Mouse (Mus musculus): Measurements from ENCODE around the gene Defb28. TPM values are rescaled to one million over a fixed set of nuclear protein-coding genes. Genes with fewer than 3 reads are reported as not detected.

Defb28 gene
- polyA plus RNA-seq (2015; fragmentation: Nextera tagmentation; extraction: Ambion mirVana): not detected in 2 replicates

DNA sequence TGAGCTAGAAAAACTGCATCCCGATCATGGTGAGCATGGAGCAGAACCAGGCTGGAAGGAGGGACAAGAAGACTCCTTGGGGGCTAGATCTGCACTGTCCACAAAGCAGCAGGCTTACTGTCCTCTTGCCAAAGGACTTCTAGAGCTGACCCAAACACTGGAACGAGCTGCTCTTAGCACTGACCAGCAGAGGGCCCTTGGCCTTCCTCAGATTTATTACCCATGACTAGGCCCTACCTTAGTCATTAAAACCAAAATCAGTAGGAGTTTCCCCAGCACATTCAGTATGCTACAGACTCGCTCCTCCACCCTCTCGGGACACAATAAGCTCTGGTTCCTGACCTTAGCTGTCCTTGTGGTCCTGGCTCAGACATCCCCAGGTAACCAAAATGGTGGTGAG lies at the start of gene Defb28:
Gene Defb28, plus strand, starts transcription at position 275 of the 400 bp plus-strand sequence.
- H3K4me1 ChIP-seq (replicated peaks): no peaks in the 10 kb centered on the region
- no peak for ATAC-seq (ENCODE audit: low FRiP score)
- H3K4me2 ChIP-seq: no peak within 1 kb of the TSS
- 84% methylated on average over 4 of the region's 4 CpGs for WGBS
- no peak within 1 kb of the TSS for H3K4me3 ChIP-seq
- no peaks in the 10 kb centered on the region for H3K36me3 ChIP-seq
- H3K27ac ChIP-seq: no peak within 1 kb of the TSS
- H3K27me3 ChIP-seq: no peaks in the 10 kb centered on the region
- no peaks in the 10 kb centered on the region for H3K9me3 ChIP-seq
- no peak within 1 kb of the TSS for H3K9ac ChIP-seq

DNA sequence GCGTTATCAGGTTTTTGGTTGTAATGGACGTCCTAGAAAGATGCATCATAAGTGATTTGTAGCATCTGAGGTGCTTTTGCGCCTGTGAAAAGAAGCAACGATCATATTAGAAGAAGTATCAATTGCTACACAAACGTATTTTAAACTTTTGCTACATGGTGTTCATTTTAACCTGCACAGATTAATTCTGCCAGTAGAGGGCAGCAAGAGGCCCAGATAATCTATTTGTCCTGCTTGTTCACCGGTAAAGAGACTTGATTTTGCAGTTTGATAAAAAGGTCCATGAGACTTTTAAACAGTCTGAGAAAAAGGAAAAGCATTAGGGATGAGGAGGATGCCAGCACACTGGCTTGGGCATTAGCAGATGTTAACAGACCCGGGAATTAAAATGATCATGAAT lies 47.1 kb upstream of the Defb28 start:
- WGBS: 33% methylated on average over 7 of the region's 7 CpGs
- no peaks in the 10 kb centered on the region for H3K9me3 ChIP-seq
- no peaks in the 10 kb centered on the region for H3K4me1 ChIP-seq (replicated peaks)
- no peak overlapping the region for H3K27ac ChIP-seq
- no peak overlapping the region for H3K9ac ChIP-seq
- no peaks in the 10 kb centered on the region for H3K36me3 ChIP-seq
- 0 out of 2 replicates have a peak, but pooled peaks cover 3% of the 10 kb centered on the region for H3K27me3 ChIP-seq
- no peak for ATAC-seq (ENCODE audit: low FRiP score)
- no peak overlapping the region for H3K4me2 ChIP-seq
- H3K4me3 ChIP-seq: no peak overlapping the region

DNA sequence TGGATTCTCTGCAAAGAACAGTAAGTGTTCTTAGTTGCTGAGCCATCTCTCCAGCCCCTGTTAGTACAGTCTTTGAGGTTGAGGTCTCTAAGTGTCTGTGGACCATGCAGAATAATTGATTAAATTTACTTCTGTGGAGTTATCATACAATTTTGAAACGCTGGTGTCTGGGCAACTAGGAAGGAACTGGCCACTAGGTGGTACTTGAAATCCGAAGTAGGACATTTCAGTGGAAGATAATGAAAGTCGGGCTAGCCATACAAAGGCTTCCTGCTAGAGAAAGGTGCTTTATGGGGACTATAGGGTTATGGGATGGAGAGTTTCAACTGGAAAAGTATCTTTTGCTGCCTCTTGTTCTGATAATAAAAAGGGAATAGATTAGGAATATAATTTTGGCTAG lies 45.6 kb upstream of the Defb28 start:
- Histone ChIP-seq H3K27me3 (0 out of 2 replicates have a peak, but pooled peaks cover 3% of the 10 kb centered on the region), H3K4me2 (no peak overlapping the region), H3K9me3 (no peaks in the 10 kb centered on the region), H3K4me3 (no peak overlapping the region), H3K4me1 (replicated peaks) (no peaks in the 10 kb centered on the region), H3K27ac (no peak overlapping the region), H3K9ac (no peak overlapping the region), H3K36me3 (no peaks in the 10 kb centered on the region)
- no peak for ATAC-seq (ENCODE audit: low FRiP score)
- 28% methylated on average over 3 of the region's 3 CpGs for WGBS

DNA sequence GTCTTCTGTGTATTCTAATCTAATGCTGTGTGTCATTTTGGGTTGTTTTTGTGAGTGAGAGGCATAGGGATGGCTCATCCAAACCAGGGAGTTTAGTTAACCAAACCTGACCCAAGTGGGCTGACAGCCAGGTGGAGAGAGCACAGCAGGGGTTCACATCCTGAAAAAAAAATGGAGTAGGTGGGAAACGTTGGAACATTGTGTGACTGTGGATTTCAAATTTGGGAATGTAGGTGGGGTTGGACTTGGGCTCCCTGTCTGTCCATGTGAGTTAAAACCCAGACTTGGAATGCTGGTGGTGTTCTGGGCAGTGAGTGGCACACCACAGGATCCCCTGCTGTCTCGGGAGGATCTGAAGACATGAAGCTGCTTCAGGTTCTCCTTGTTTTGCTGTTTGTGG lies 41.3 kb upstream of the Defb28 start, which contains the start of gene Defb20:
Gene Defb20, plus strand, starts transcription at position 301 of the 400 bp plus-strand sequence.
- Histone ChIP-seq H3K9me3 (no peaks in the 10 kb centered on the region), H3K4me1 (replicated peaks) (no peaks in the 10 kb centered on the region), H3K27ac (no peak within 1 kb of the TSS), H3K4me2 (no peak within 1 kb of the TSS), H3K9ac (no peak within 1 kb of the TSS), H3K4me3 (no peak within 1 kb of the TSS), H3K27me3 (no peaks in the 10 kb centered on the region), H3K36me3 (no peaks in the 10 kb centered on the region)
- no peak for ATAC-seq (ENCODE audit: low FRiP score)
- 71% methylated on average over 2 of the region's 2 CpGs for WGBS

DNA sequence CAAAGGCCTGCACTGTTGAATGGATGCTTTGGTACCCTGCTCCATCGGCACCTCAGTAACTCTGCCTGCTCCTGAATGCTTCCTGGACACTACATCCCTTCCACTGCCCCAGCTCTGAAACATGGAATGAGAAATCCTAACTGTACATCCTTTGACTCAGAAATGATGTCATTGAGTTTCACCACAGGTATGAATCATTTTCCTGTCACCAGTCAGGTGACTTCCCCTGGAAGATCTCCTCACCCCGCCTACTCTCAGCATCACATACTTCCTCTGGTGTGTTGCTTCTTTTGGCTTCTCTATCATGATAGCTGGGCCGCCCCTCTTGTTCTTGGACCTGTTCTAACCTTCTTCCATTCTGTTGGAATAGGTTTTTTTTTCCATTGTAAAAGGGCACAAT lies 37.2 kb upstream of the Defb28 start:
- Histone ChIP-seq H3K9me3 (no peaks in the 10 kb centered on the region), H3K27ac (no peak overlapping the region), H3K4me3 (no peak overlapping the region), H3K4me2 (no peak overlapping the region), H3K27me3 (no peaks in the 10 kb centered on the region), H3K4me1 (replicated peaks) (no peaks in the 10 kb centered on the region), H3K36me3 (no peaks in the 10 kb centered on the region), H3K9ac (no peak overlapping the region)
- 85% methylated on average over 3 of the region's 3 CpGs for WGBS
- ATAC-seq (ENCODE audit: low FRiP score): no peak

DNA sequence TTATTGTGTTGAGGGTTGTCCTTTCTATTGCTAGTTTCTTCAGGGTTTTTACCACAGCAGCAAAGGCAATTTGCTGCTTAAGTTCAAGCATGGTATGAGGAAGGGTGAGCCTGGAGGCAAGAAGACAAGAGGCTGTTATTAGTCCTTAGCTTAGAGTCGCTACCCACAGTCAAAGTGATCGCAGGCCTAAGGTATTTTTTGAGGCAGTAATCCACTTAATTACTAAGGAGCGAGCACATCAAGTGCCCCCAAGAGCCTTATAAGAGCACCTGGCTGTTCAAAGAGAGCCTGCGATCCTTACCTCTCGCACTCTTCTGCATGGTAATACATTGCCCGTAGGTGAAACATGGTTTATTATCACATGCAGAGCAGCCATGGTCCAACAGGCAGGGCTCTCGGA lies 36.3 kb upstream of the Defb28 start:
- H3K4me3 ChIP-seq: no peak overlapping the region
- no peaks in the 10 kb centered on the region for H3K27me3 ChIP-seq
- no peak overlapping the region for H3K9ac ChIP-seq
- no peak overlapping the region for H3K27ac ChIP-seq
- WGBS: 88% methylated on average over 7 of the region's 7 CpGs
- H3K4me2 ChIP-seq: no peak overlapping the region
- no peaks in the 10 kb centered on the region for H3K4me1 ChIP-seq (replicated peaks)
- no peaks in the 10 kb centered on the region for H3K9me3 ChIP-seq
- ATAC-seq (ENCODE audit: low FRiP score): no peak
- H3K36me3 ChIP-seq: no peaks in the 10 kb centered on the region

DNA sequence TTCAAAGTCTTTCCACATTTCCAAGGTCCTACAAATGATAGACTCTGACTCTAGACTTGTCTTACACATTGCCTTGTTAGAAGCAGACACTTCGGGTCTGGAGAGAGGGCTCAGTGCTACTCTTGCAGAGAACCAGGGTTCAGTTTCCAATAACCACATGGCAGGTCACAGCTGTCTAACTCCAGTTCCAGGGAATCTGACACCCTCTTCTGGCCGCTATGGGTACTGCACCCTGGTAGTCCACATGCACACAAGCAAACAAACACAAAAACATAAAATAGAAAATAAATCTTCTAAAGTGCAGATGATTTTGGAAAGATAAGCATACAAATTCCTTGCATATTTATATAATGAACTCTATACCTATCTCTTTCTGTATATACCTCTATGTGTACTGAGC lies 31.0 kb upstream of the Defb28 start:
- Histone ChIP-seq H3K9ac (no peak overlapping the region), H3K36me3 (no peaks in the 10 kb centered on the region), H3K9me3 (no peaks in the 10 kb centered on the region), H3K4me3 (no peak overlapping the region), H3K27me3 (no peaks in the 10 kb centered on the region), H3K27ac (no peak overlapping the region), H3K4me2 (no peak overlapping the region), H3K4me1 (replicated peaks) (no peaks in the 10 kb centered on the region)
- WGBS: 77% methylated on average over 2 of the region's 2 CpGs
- ATAC-seq (ENCODE audit: low FRiP score): no peak

DNA sequence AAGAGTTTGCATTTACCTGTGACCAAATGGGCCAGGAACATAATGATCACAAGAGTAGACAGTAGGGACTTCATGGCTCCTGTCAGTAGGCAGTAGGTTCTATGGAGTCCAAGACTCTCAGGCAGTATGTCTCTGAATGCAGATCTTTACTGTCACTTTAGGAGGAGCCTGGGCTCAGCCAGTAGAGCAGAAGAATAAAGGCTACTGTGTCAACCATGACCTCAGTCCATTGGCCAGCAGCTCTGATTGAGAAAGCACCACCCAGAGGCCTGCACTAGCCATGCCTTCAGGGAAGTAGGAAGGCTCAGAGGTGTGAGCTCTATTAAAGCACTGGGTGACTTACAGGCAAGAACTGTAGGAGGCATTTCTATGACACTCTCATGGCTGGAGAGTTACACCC lies 28.0 kb upstream of the Defb28 start, which contains the start of gene Defb22:
Gene Defb22, minus strand, starts transcription at position 101 of the 400 bp plus-strand sequence.
- H3K4me2 ChIP-seq: no peak within 1 kb of the TSS
- H3K9me3 ChIP-seq: no peaks in the 10 kb centered on the region
- no peaks in the 10 kb centered on the region for H3K36me3 ChIP-seq
- no peak for ATAC-seq (ENCODE audit: low FRiP score)
- H3K27me3 ChIP-seq: no peaks in the 10 kb centered on the region
- no peak within 1 kb of the TSS for H3K4me3 ChIP-seq
- no peak within 1 kb of the TSS for H3K9ac ChIP-seq
- no peaks in the 10 kb centered on the region for H3K4me1 ChIP-seq (replicated peaks)
- H3K27ac ChIP-seq: no peak within 1 kb of the TSS

DNA sequence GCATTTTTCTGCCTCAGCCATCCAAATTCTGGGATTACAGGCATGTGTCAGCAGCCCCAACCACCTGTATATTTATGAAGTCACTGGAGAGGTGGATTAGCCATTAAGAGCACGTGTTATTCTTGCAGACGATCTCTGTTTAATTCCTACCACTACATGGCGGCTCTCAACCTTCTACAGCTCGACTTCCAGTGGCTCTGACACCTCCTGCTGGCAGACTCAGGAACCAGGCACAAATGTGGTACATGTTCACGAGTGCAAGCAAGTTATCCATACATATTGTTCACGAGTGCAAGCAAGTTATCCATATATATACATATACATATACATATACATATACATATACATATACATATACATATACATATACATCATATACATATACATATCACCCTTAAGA lies 24.9 kb upstream of the Defb28 start:
- no peak for ATAC-seq (ENCODE audit: low FRiP score)

DNA sequence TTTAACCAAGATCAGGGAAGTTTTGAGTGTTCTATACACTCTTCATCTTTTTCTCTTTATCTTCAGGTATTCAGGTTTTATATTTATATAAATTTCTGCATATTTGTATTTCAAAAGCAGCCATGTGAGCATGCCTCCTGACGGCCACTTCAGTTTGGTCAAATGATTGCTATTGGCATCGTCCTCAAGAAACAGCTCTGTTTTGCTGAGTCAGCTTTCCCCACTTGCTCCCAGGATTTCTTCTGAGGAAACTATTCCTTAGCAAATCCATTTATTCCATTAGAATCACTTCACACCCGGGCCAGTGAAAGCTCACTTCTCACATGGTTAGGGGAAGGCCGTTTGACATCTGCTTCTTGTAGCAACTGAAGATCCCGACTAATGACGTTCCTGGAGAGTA lies 20.0 kb upstream of the Defb28 start:
- no peak for ATAC-seq (ENCODE audit: low FRiP score)
- whole genome bisulfite sequencing: 80% methylated on average over 6 of the region's 6 CpGs
- H3K9me3 ChIP-seq: no peaks in the 10 kb centered on the region
- no peaks in the 10 kb centered on the region for H3K27me3 ChIP-seq
- no peak overlapping the region for H3K4me2 ChIP-seq
- no peak overlapping the region for H3K9ac ChIP-seq
- H3K4me3 ChIP-seq: no peak overlapping the region
- H3K36me3 ChIP-seq: no peaks in the 10 kb centered on the region
- no peak overlapping the region for H3K27ac ChIP-seq
- no peaks in the 10 kb centered on the region for H3K4me1 ChIP-seq (replicated peaks)

More for the DNA sequence above, 24.9 kb upstream of the Defb28 start:
- H3K4me1 ChIP-seq (replicated peaks): no peaks in the 10 kb centered on the region
- no peak overlapping the region for H3K27ac ChIP-seq
- no peak overlapping the region for H3K9ac ChIP-seq
- H3K9me3 ChIP-seq: no peaks in the 10 kb centered on the region
- H3K4me2 ChIP-seq: no peak overlapping the region
- 81% methylated on average over 6 of the region's 6 CpGs for WGBS
- H3K4me3 ChIP-seq: no peak overlapping the region
- H3K27me3 ChIP-seq: no peaks in the 10 kb centered on the region
- H3K36me3 ChIP-seq: no peaks in the 10 kb centered on the region

DNA sequence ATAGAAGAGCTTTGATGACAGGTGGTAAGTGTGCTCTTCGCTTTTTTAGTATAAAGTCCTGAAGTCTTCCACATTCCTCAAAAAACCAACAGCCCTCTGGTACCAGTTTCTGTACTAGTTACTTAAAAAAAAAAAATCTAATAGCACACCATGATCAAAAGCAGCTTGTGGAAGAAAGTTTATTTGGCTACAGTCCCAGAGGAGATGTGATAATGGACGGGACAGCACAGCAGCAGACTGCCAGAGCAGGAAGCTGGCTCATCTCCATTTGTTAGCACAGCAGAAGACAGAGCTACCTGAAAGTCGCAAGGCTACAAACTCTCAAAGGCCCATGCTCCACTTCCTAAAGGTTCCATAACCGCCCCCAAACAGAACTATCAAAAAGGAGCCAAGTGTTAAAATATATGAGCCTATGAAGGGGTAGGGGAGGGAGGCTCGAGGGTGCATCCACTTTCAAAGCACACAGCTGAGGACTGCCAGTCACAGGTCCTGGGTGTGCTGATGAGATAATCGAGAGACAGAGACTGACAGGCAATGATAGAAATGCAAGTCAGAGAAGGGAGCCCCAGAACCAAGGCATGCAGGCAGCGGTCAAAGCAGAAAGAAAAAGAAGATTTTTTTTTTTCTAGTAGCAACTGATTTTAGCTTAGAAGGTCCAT lies 17.7 kb upstream of the Defb28 start:
- no peak for ATAC-seq (ENCODE audit: low FRiP score)
- Histone ChIP-seq H3K27me3 (no peaks in the 10 kb centered on the region), H3K4me3 (no peak overlapping the region), H3K9me3 (no peaks in the 10 kb centered on the region), H3K27ac (no peak overlapping the region), H3K36me3 (no peaks in the 10 kb centered on the region), H3K4me2 (no peak overlapping the region), H3K4me1 (replicated peaks) (no peaks in the 10 kb centered on the region), H3K9ac (no peak overlapping the region)
- WGBS: 77% methylated on average over 7 of the region's 7 CpGs

DNA sequence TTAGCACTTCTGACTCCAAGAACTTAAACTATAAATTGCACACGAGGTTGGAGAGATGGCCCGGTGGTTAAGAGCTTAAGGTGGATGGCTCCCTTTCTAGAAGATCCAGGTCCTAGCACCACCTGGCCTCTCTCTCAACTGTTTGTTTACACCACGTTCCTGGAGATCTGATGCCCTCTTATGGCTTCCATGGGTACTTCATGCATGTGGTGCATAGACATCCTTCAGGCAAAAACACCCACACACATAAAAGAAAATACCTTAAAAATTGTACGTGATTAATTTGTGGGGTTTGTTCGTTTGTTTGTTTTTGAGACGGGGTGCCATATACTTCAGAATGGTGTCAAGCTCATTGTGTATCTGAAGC lies 17.2 kb upstream of the Defb28 start:
- H3K36me3 ChIP-seq: no peaks in the 10 kb centered on the region
- H3K9ac ChIP-seq: no peak overlapping the region
- H3K27ac ChIP-seq: no peak overlapping the region
- H3K4me3 ChIP-seq: no peak overlapping the region
- H3K4me1 ChIP-seq (replicated peaks): no peaks in the 10 kb centered on the region
- no peaks in the 10 kb centered on the region for H3K27me3 ChIP-seq
- no peak for ATAC-seq (ENCODE audit: low FRiP score)
- H3K4me2 ChIP-seq: no peak overlapping the region
- 83% methylated on average over 6 of the region's 6 CpGs for WGBS
- no peaks in the 10 kb centered on the region for H3K9me3 ChIP-seq

DNA sequence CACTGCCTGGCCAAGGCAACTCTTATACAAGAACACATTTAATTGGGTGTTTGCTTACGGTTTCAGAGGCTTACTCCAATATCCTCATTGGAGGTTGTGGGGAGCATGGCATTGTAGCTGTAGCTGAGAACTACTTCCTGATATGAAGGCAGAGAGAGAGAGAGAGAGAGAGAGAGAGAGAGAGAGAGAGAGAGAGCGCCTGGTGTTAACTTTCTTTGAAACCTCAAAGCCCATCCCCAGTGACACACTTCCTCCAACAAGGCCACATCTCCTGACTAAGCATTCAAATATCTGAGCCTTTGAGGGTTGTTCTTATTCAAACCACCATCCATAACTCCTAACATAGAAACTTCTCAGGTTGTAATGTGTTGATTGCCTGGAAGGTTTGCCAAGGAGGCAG lies 14.1 kb upstream of the Defb28 start:
- no peaks in the 10 kb centered on the region for H3K27me3 ChIP-seq
- no peak overlapping the region for H3K4me3 ChIP-seq
- H3K4me2 ChIP-seq: no peak overlapping the region
- no peaks in the 10 kb centered on the region for H3K36me3 ChIP-seq
- ATAC-seq (ENCODE audit: low FRiP score): no peak
- no peak overlapping the region for H3K9ac ChIP-seq
- H3K9me3 ChIP-seq: no peaks in the 10 kb centered on the region
- no peaks in the 10 kb centered on the region for H3K4me1 ChIP-seq (replicated peaks)
- no peak overlapping the region for H3K27ac ChIP-seq
- 82% methylated on average over 2 of the region's 2 CpGs for WGBS

All from hindbrain, embryonic 13.5 days (tissue).